Mouse (Mus musculus): ENCODE measurements around the gene Gimap7.

GRCm38 (mm10) chr6:48682271-48682670 lies 36.1 kb upstream of the Gimap7 start:
- TF ChIP-seq CTCF (IDR thresholded peaks at IDR 0.05; ENCODE audit: low read depth, low read length) (no peak), POLR2A (IDR thresholded peaks at IDR 0.05; ENCODE audit: insufficient read depth, low read length) (no peak), EP300 (IDR thresholded peaks at IDR 0.05; ENCODE audit: insufficient read depth, low read depth, low read length) (no peak)
